Mouse (Mus musculus) limb, embryonic 15.5 days (tissue): ENCODE results near the gene Ypel5. TPM values are rescaled to one million over a fixed set of nuclear protein-coding genes. Genes with fewer than 3 reads are reported as not detected.

Experiments
- ATAC-seq: fragments of 200-750 bp; cut with Nextera tagmentation; 2 replicates; pipeline ENCODE4 v1.8.0; 2017; ENCODE audit warnings: low read depth, moderate TSS enrichment; ENCODE audit not compliant: insufficient number of reproducible peaks, low FRiP score, low TSS enrichment
- H3K27ac ChIP-seq: fragments of 300-500 bp; sonication (generic); 2 replicates; pipeline ENCODE4 v1.5.1; 2015; ENCODE audit warnings: moderate library complexity, mild to moderate bottlenecking, inconsistent platforms
- H3K27me3 ChIP-seq: fragments of 300-500 bp; sonication (generic); 2 replicates; pipeline ENCODE4 v1.6.1; 2015; ENCODE audit warnings: inconsistent platforms
- H3K36me3 ChIP-seq: fragments of 300-500 bp; sonication (generic); 2 replicates; pipeline ENCODE4 v1.6.1; 2015; ENCODE audit warnings: inconsistent platforms
- H3K4me1 ChIP-seq: fragments of 300-500 bp; sonication (generic); 2 replicates; pipeline ENCODE4 v1.6.1; 2015; ENCODE audit warnings: inconsistent platforms
- H3K4me2 ChIP-seq: fragments of 300-500 bp; sonication (generic); 2 replicates; pipeline ENCODE4 v1.6.1; 2015; ENCODE audit warnings: mild to moderate bottlenecking, inconsistent platforms
- H3K4me3 ChIP-seq: fragments of 300-500 bp; sonication (generic); 2 replicates; pipeline ENCODE4 v1.5.1; 2015; ENCODE audit warnings: mild to moderate bottlenecking, inconsistent platforms
- H3K9ac ChIP-seq: fragments of 300-500 bp; sonication (generic); 2 replicates; pipeline ENCODE4 v1.6.1; 2015; ENCODE audit warnings: inconsistent platforms
- H3K9me3 ChIP-seq: fragments of 300-500 bp; sonication (generic); 2 replicates; pipeline ENCODE4 v1.6.1; 2016; ENCODE audit warnings: inconsistent platforms
- WGBS: fragments of 180-500 bp; shearing (Covaris S2); methylation state at CpG from one replicate; pipeline ENCODE4 v1.1.7; 2015; 5-methylcytosine and 5-hydroxymethylcytosine counted together
- polyA plus RNA-seq: library from polyadenylated mRNA; unstranded; fragments of >200 nt; fragmentation: Nextera tagmentation; extraction: Ambion mirVana; gene quantifications from 2 replicates; pipeline ENCODE4 v1.2.1, GENCODE M21; 2015

Ypel5 gene
- polyA plus RNA-seq, 1 experiment from 2014 or later, result 61.6 TPM

DNA sequence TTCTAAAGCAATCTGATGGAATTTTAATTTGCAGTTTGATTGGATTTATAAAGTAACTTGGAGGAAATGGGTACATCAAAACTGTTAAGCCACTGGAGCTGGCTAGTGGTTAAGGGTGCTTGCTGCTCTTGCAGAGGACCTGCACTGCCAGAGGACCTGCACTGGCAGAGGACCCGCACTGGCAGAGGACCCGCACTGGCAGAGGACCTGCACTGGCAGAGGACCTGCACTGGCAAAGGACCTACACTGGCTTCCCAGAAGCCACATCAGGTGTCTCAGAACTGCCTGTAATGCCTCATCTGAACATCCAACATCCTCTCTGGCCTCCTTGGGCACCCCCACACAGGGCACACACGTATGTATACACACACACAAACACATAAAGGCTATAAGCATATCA lies 59.3 kb downstream of the Ypel5 start:
- Histone ChIP-seq H3K4me2 (no peak overlapping the region), H3K9me3 (no peaks in the 10 kb centered on the region), H3K27me3 (no peaks in the 10 kb centered on the region), H3K36me3 (no peaks in the 10 kb centered on the region), H3K27ac (no peak overlapping the region), H3K9ac (no peak overlapping the region), H3K4me1 (0 out of 2 replicates have a peak, but pooled peaks cover 2% of the 10 kb centered on the region), H3K4me3 (no peak overlapping the region)
- 89% methylated on average over 3 of the region's 3 CpGs for WGBS
- no peak for ATAC-seq

- no peaks in the 10 kb centered on the region for H3K36me3 ChIP-seq
- H3K4me3 ChIP-seq, result no peak overlapping the region
- H3K27ac ChIP-seq, result no peak overlapping the region
- WGBS, result 85% methylated on average over 7 of the region's 7 CpGs
- H3K27me3 ChIP-seq, result no peaks in the 10 kb centered on the region
- H3K9ac ChIP-seq, result no peak overlapping the region
- ATAC-seq, result no peak
- no peaks in the 10 kb centered on the region for H3K9me3 ChIP-seq
- no peak overlapping the region for H3K4me2 ChIP-seq
- no peaks in the 10 kb centered on the region for H3K4me1 ChIP-seq
These were observed 60.8 kb downstream of the Ypel5 start for GRCm38 (mm10) chr17:72897076-72897475.

DNA sequence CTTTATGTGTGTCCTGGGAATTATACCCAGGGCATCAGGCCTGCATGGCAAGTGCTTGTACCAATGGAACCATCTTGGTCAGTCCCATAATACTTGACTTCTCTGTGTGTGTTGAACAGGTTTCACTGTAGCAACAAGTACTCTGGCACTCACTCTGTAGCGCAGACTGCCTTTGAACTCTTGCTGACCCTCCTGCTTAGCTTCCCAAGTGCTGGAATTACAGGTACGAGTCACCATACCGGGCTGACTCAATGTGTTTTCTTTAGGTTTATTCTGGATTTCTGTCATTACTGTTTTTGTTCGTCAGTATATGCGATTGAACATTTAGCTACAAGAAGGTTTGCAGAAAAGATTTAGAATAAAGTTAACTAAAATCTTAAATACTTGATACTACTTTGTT lies 61.7 kb downstream of the Ypel5 start:
- H3K36me3 ChIP-seq, result no peaks in the 10 kb centered on the region
- H3K4me2 ChIP-seq, result no peak overlapping the region
- no peak overlapping the region for H3K27ac ChIP-seq
- ATAC-seq, result no peak
- no peak overlapping the region for H3K9ac ChIP-seq
- H3K4me3 ChIP-seq, result no peak overlapping the region
- H3K27me3 ChIP-seq, result no peaks in the 10 kb centered on the region
- H3K4me1 ChIP-seq, result no peaks in the 10 kb centered on the region
- no peaks in the 10 kb centered on the region for H3K9me3 ChIP-seq
- WGBS, result 68% methylated on average over 5 of the region's 5 CpGs

DNA sequence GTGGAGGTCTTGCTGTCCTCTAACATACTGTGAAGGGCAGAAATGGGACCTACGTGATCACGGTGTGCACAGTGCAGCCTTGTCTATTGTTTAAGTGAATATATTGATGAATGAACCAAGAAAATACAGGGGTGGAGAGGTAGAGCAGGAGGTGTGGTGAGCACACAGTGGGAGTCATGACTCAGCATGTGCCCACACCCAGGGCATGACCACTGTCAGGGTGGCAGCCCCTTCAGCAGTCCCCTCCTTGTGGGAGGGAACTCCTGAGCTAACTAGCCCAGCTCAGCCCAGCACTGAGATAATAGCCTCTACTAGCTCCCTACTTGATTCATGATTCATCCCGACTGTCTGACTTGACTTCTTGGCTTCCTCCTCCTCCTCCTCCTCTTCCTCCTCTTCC lies 62.5 kb downstream of the Ypel5 start:
- Histone ChIP-seq H3K36me3 (no peaks in the 10 kb centered on the region), H3K27ac (no peak overlapping the region), H3K27me3 (no peaks in the 10 kb centered on the region), H3K9me3 (no peaks in the 10 kb centered on the region), H3K4me2 (no peak overlapping the region), H3K4me3 (no peak overlapping the region), H3K4me1 (no peaks in the 10 kb centered on the region), H3K9ac (no peak overlapping the region)
- ATAC-seq, result no peak
- 75% methylated on average over 3 of the region's 3 CpGs for WGBS

Other genes with a start within 250 kb of the Ypel5 start
- gene Alk, start 231.8 kb upstream of the Ypel5 start, polyA plus RNA-seq, result 0.43 and 0.50 TPM in 2 replicates
- gene Lbh, start 81.9 kb downstream of the Ypel5 start, polyA plus RNA-seq, result 2.5 and 2.8 TPM in 2 replicates